Mouse (Mus musculus): ENCODE measurements at regions not wholly inside any gene's neighbourhood (a gene's known extent, or its start where the extent isn't known, plus 50 kb on each side); places are given as distances from the start of the nearest gene placed in this dataset.

DNA sequence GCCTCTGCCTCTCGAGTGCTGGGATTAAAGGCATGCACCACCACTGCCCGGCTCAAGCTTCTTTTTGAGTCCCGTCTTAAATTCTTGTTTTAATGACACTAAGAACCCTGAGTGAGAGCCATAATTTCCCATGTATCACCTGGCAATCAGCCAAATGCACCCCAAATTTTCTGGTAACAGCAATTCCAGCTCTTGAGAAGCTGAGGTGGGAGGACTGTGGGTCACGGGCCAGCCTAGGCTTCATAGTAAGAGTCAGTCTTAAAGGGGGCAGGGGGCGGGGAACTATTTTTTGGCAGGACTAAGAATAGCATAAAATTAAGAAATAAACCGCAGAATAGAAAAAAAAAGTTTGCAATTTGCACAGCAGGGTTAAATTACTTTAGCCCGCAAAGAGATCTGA lies 214.9 kb upstream of the Amigo2 start:
- TF ChIP-seq POLR2A (IDR thresholded peaks at IDR 0.05; ENCODE audit: extremely low read depth, insufficient read depth, low read length), result no peak
- TF ChIP-seq CTCF (IDR thresholded peaks at IDR 0.05; ENCODE audit: low read depth, low read length), result no peak
